Mouse (Mus musculus) right cerebral cortex, adult 2 months (tissue): ENCODE measurements around the gene Fam160a2.

Experiments used
- DNase-seq, 2 experiments: peaks; one replicate each; pipeline ENCODE4 v3.0.0; 2021 to 2022; ENCODE audit warnings: low spot score in 2 of 2

Fam160a2 gene

DNA sequence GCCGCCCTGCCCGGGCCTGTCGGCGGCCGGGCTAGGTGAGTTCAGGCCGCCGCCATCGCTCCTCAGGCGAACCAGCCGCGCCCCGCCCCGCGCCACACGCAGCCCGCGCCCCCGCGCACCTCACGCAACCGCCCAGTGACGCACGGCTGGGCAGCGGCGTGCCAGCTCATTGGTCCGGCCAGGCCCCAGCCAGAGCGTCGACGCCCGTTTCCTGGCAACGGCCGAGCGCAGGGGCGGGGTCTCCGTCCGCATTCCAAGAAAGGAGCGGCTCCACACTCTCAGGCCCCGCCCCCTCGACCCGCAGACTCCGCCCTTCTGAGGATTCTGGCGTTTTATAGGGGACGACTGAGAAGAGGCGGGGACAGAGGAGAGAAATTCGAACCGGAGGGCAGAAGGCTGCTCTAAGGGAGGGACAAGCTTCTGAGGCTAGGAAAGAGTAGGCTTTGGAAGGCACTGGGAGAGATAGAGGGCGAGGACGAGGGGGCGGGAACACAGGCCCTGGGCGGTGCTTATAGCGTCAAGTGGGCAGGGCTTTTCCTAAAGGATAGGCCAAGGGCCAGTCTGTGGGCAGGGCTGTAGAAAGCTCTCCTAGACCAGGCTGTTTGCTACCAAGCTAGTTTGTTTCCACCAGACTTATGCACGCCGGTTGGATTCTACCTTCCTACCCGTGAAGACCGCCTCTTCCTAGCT lies at the start of gene Fam160a2:
Gene Fam160a2 (minus strand): TSS at position 120 of the 690 bp plus-strand sequence.
- DNase-seq: peak; percentile 99

DNA sequence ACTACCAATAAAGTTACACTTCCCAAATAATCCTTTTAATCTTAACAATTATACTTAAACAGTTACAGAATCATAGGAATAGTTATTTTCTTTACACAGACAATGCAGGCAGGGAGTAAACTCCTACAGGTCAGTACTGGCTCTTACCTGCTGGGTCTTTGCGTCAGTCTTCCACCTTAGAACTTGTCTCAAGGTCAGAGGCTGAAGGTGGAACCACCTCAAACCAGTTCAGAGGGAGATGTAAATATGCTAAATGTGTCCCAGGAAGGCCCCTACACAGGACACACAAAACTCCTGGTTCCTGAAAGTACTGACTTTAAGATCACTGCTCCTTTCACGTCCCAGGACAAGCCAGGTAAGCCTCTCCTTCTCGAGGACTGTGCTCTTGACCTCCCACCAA lies 45.2 kb upstream of the Fam160a2 start:
- DNase-seq: no peak

GRCm38 (mm10) chr7:105441426-105441825 lies 41.6 kb upstream of the Fam160a2 start:
- no peak for DNase-seq

GRCm38 (mm10) chr7:105437979-105438772 lies 38.3 kb upstream of the Fam160a2 start:
- DNase-seq: no peak

DNA sequence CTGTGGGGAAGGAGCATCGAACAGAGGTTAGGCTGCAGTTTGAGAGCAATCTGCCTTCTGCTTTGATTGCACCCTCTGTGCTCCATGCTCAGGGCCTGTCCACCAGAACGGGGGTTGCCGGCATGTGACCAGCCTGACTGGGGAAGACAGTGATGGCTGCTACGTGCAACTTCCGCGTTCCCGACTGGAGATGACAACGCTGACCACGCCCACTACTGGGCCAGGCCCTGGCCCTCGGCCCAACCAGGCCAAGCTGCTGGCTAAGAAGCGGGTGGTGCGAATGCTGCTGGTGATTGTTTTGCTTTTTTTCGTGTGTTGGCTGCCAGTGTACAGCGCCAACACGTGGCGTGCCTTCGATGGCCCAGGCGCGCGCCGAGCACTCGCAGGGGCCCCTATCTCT lies 34.9 kb upstream of the Fam160a2 start:
- no peak for DNase-seq

- DNase-seq: no peak
These were observed 34.0 kb upstream of the Fam160a2 start for GRCm38 (mm10) chr7:105433859-105434258.

DNA sequence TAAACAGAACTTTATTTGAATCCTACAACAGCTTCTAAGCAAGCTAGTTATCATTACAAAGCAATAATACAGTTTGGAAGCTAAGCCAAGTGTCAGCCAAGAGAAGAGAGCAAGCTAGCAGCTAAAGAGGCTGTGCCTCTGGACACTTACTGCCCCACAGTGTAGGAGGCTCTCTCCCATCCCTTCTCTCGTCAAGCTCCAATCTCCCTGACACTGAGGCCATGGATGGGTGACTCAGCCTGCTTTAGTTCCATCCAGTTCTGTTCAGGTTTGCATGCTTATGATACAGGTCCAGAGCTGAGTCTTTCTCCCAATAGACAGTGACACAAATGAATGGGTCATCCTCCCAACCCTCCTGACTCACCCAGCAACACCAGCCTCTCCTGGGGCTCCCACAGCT lies 32.2 kb upstream of the Fam160a2 start:
- no peak for DNase-seq

- DNase-seq: no peak
These were observed 26.2 kb upstream of the Fam160a2 start for GRCm38 (mm10) chr7:105426051-105426450.

DNA sequence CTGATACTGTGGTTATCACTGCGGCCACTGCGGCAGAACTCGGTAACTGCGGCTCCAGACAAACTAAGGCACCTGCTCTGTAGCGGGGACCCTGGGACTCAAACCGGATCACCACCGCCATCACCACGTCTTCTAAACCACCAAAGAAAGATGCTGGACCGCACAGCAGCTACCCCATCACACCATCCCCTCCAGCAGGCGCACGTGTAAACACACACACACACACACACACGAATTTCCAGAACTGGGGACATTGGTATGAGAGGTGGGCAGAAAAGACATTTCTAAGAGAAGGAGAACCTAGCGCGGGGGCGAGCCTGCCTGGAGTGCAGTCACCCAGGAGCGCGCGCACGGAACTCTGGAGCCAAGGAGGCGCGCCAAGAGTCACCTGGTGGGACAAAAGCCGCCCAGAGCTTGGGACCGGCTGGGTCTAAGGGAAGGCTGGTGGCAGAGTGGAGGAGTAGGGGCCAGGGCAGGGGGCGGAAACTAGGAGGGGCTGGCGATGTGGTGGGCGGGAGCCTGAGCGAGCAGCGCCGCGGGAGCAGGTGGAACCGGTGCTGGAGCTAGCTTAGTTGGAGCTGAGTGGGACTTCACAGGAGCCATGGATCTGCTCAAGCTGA lies 25.7 kb upstream of the Fam160a2 start, which contains the start of gene Cckbr:
Gene Cckbr (plus strand): TSS at position 308 of the 620 bp plus-strand sequence.
- peak; percentile 68 to 82 for DNase-seq

DNA sequence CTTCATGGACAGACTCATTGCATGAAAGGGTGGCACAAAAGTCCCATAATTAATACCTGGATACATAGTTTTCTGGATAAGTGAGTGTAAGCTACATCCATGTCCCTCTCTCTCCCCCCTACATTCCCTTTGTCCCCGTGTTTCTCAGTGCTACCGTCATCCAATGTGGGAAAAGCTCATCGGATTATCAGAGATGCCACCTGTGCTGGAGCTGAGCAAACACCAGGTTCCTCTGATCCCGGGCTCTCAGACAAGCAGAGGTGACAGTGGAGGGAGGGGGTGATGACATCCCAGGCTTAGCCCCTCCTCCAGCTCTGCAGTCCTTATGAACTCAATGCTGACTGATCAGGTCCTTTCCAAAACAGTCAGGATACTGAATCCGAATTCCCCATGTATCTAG lies 24.5 kb upstream of the Fam160a2 start:
- no peak for DNase-seq

DNA sequence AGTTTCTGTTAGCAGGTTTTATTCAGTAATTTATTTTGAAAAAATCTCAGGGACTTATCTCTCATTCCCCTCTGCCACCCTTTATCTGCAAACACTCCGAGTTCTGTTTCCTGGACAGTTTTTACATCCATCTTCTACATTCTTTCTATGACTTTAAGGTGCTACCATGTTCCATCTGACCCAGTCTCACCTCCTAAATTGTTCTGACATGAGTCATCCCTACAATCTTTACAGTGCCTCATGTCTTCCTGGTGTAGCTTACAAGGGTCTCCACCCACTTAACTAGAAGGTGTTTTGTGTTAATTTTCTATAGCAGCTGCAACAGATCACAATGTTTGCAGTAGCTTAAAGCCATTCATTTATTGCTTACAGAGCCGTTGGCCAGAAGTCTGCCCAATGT lies 21.0 kb upstream of the Fam160a2 start:
- no peak for DNase-seq

DNA sequence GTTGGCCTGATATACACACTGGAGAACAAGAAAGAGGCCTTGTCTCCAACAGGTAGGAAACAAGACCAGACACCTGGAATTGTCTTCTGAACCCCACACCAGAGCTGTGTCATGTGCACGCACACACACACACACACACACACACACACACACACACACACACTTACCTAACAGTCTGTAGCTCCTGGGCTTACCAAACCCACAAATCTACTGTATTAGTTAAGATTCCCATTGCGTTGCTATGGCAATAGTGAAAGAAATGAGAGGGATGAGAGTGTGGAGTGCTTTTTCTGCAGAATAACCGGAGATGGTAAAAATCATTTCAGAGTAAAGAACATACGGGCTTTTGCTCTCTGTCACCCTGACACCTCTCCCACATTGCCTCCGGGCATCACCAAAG lies 18.3 kb upstream of the Fam160a2 start:
- DNase-seq: no peak

DNA sequence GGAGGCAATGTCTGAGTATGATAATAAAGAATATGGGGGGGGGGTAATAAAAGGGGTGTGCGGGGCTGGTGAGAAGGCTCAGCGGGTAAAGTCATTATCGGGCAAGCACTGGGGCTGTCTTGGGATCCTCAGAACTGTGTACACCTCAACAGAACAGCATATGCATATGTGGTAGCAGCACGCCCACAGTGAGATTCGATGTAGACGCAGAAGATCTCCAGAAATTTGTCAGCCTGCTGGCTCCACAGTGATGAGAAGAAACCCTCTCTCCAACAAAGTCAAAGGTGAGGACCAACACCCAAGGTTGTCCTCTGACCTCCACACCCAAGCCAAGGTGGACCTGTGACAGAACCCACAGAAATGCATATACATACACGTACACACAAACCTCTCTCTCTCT lies 16.7 kb upstream of the Fam160a2 start:
- DNase-seq: no peak

GRCm38 (mm10) chr7:105414385-105414784 lies 14.5 kb upstream of the Fam160a2 start:
- peak; percentile 74 for DNase-seq

- peak; percentile 90 to 93 for DNase-seq
These were observed 12.2 kb upstream of the Fam160a2 start for GRCm38 (mm10) chr7:105411874-105412632.

GRCm38 (mm10) chr7:105406322-105406721 lies 6.5 kb upstream of the Fam160a2 start:
- no peak for DNase-seq

DNA sequence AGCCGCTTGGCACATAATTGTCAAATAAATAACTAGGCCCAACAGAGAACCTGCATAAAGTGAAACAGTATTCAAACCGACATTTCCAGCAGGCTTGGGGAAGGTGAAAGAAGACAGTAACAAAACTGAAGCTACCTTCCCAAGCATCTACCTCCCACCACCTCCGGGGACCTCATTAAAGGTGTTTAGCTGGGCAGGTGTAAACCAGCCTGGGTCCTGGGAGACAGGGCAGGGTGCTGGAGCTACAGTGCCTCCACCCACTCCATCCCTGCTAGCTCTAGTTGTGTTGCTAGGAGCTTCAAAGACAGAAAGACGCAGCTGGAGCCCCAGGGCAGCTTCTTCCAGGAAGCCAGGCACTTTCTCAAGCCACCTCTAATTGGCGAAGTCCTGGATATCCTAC lies 4.4 kb upstream of the Fam160a2 start, which contains the start of gene Cnga4:
Gene Cnga4 (plus strand): TSS at position 301 of the 400 bp plus-strand sequence.
- DNase-seq: no peak

- DNase-seq: no peak
These were observed 558 bp downstream of the Fam160a2 start for GRCm38 (mm10) chr7:105399058-105399934.

DNA sequence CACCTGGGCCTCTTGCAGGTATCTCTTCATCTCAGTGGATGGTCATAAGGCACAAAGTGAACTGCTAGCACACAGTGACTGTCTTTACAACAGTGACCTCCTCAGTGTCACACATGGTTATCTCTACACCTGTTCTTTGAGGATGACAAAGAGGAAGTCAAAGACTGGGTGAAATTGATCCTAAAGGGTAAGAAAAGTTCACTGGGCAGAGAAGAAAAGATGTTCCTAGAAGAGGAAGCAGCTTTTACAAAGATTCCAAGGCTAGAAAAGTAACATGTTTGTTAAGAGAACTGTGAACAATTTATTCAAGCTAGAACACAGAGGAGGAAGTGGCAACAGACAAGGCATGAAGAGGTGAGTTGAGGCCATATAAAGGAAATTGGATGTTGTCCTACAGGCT lies 3.7 kb downstream of the Fam160a2 start:
- DNase-seq: no peak

GRCm38 (mm10) chr7:105395131-105395820 lies 4.6 kb downstream of the Fam160a2 start:
- no peak for DNase-seq
